Mouse (Mus musculus): Measurements from ENCODE around the gene Tmem176b. TPM values are rescaled to one million over a fixed set of nuclear protein-coding genes. Genes with fewer than 3 reads are reported as not detected.
"Not testable (repeated sequence)": the region's sequence is repeated elsewhere in the genome, so short reads cannot be mapped to it uniquely, and the experiment has no call there.

The Tmem176b gene
- polyA plus RNA-seq, 2 experiments = 107 to 152 TPM

DNA sequence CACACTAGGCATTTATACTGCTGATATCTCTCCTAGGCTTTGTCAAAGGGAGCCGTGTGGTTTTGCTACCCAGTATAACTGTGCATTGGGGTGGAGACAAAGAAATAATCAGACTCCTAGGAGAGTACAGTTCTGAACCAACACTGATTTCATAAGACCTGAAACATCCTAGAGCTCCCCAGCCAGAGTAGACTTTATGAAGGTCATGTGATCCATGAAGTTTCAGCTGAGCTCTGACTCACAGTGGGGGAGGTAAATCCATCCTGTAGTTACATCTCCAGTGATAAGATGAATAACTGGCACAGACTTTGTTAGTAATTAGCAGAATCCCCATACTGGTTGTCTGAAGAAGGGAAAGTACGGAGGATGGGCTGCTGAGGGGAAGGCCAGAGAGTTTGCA, 28.5 kb upstream of the Tmem176b start:
- Histone ChIP-seq H3K36me3 (replicated peaks; ENCODE audit: control insufficient read depth, insufficient read depth, low read depth) (no peaks in the 10 kb centered on the region), H3K4me2 (ENCODE audit: low read depth) (no peak overlapping the region), H3K4me1 (replicated peaks; ENCODE audit: control insufficient read depth in 2 of 2, insufficient read depth in 2 of 2, low read length in 1 of 2) (no peaks in the 10 kb centered on the region), H3K9ac (replicated peaks) (no peak overlapping the region), H3K27me3 (ENCODE audit: control insufficient read depth, insufficient read depth, low read length) (no peaks in the 10 kb centered on the region), H3K4me3 (ENCODE audit: insufficient read depth in 1 of 2, low read depth in 2 of 2, low read length in 2 of 2) (no peak overlapping the region), H3K27ac (no peak overlapping the region), H3K9me3 (ENCODE audit: control insufficient read depth, low read length) (no peaks in the 10 kb centered on the region)
- TF ChIP-seq EP300 (IDR thresholded peaks at IDR 0.05; ENCODE audit: low read depth) (no peak), CTCF (IDR thresholded peaks at IDR 0.05; ENCODE audit: low read depth) (no peak)
- ATAC-seq (ENCODE audit: insufficient read depth) (no peak), DNase-seq (ENCODE audit: low read depth in 3 of 3, low spot score in 3 of 3) (no peak)
- 59% methylated on average over 2 of the region's 2 CpGs for whole genome bisulfite sequencing (ENCODE audit: insufficient replicate concordance)

DNA sequence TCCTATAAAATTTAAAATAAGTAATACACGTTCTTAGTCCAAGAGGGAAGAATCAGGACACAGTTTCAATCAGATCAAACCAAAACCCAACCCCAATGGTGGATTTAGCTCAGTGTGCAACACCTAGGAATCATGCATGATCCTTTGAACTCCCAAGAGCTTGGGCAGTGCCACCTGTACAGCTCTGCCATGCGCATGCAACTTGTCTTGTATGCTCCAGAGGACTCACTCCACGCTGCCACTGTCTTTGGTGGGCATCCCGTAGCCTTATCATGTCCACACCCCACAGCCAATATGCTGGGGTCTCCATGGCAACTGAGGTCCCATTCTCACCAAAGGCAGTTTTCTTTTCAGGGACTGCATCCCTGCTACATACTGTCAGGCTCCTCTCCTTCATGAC, 25.9 kb upstream of the Tmem176b start:
- no peaks in the 10 kb centered on the region for H3K36me3 ChIP-seq (replicated peaks; ENCODE audit: control insufficient read depth, insufficient read depth, low read depth)
- no peaks in the 10 kb centered on the region for H3K9me3 ChIP-seq (ENCODE audit: control insufficient read depth, low read length)
- H3K27ac ChIP-seq = no peak overlapping the region
- ATAC-seq (ENCODE audit: insufficient read depth) (no peak), DNase-seq (ENCODE audit: low read depth in 3 of 3, low spot score in 3 of 3) (no peak)
- H3K9ac ChIP-seq (replicated peaks) = no peak overlapping the region
- no peaks in the 10 kb centered on the region for H3K4me1 ChIP-seq (replicated peaks; ENCODE audit: control insufficient read depth in 2 of 2, insufficient read depth in 2 of 2, low read length in 1 of 2)
- H3K4me2 ChIP-seq (ENCODE audit: low read depth) = no peak overlapping the region
- 42% methylated on average over 4 of the region's 4 CpGs for WGBS (ENCODE audit: insufficient replicate concordance)
- H3K27me3 ChIP-seq (ENCODE audit: control insufficient read depth, insufficient read depth, low read length) = no peaks in the 10 kb centered on the region
- TF ChIP-seq EP300 (IDR thresholded peaks at IDR 0.05; ENCODE audit: low read depth) (no peak), CTCF (IDR thresholded peaks at IDR 0.05; ENCODE audit: low read depth) (no peak)
- no peak overlapping the region for H3K4me3 ChIP-seq (ENCODE audit: insufficient read depth in 1 of 2, low read depth in 2 of 2, low read length in 2 of 2)

GRCm38 (mm10) chr6:48866355-48866950, 25.2 kb upstream of the Tmem176b start:
- H3K27ac ChIP-seq; H3K9me3 ChIP-seq (ENCODE audit: control insufficient read depth, low read length); H3K4me3 ChIP-seq (ENCODE audit: insufficient read depth in 1 of 2, low read depth in 2 of 2, low read length in 2 of 2); H3K36me3 ChIP-seq (replicated peaks; ENCODE audit: control insufficient read depth, insufficient read depth, low read depth); DNase-seq (ENCODE audit: low read depth in 3 of 3, low spot score in 3 of 3); ATAC-seq (ENCODE audit: insufficient read depth); H3K4me1 ChIP-seq (replicated peaks; ENCODE audit: control insufficient read depth in 2 of 2, insufficient read depth in 2 of 2, low read length in 1 of 2); H3K9ac ChIP-seq (replicated peaks); H3K27me3 ChIP-seq (ENCODE audit: control insufficient read depth, insufficient read depth, low read length); H3K4me2 ChIP-seq (ENCODE audit: low read depth): not testable (repeated sequence)
- WGBS (ENCODE audit: insufficient replicate concordance) = 53% methylated on average over 1 of the region's 1 CpGs

- Histone ChIP-seq H3K36me3 (replicated peaks; ENCODE audit: control insufficient read depth, insufficient read depth, low read depth) (no peaks in the 10 kb centered on the region), H3K4me3 (ENCODE audit: insufficient read depth in 1 of 2, low read depth in 2 of 2, low read length in 2 of 2) (no peak overlapping the region), H3K9me3 (ENCODE audit: control insufficient read depth, low read length) (no peaks in the 10 kb centered on the region), H3K4me1 (replicated peaks; ENCODE audit: control insufficient read depth in 2 of 2, insufficient read depth in 2 of 2, low read length in 1 of 2) (no peaks in the 10 kb centered on the region), H3K9ac (replicated peaks) (no peak overlapping the region), H3K27me3 (ENCODE audit: control insufficient read depth, insufficient read depth, low read length) (no peaks in the 10 kb centered on the region), H3K4me2 (ENCODE audit: low read depth) (no peak overlapping the region), H3K27ac (no peak overlapping the region)
- 46% methylated on average over 1 of the region's 1 CpGs for WGBS (ENCODE audit: insufficient replicate concordance)
- TF ChIP-seq CTCF (IDR thresholded peaks at IDR 0.05; ENCODE audit: low read depth) = no peak
- TF ChIP-seq EP300 (IDR thresholded peaks at IDR 0.05; ENCODE audit: low read depth) = no peak
- DNase-seq (ENCODE audit: low read depth in 3 of 3, low spot score in 3 of 3) (no peak), ATAC-seq (ENCODE audit: insufficient read depth) (no peak)
Observed at GRCm38 (mm10) chr6:48865152-48865745, 24.0 kb upstream of the Tmem176b start.

DNA sequence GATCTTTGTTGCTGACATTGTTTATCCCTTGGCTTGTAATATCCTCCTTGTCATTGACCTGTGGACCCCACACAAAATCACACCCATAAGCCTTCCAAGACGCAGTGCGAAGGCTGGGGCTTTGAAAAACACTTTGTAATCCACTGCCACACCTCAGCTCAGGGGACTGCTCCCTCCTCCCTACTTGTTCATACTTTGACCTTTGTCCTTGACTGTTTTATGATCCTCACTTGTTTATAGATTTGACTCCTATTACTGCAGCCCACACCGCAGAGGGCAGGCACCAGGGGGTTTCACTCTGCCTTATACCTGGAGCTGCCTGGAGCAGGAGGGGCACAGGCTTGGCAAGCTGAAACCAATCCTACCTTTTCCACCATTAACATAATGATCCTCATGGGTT, 23.4 kb upstream of the Tmem176b start:
- Histone ChIP-seq H3K4me1 (replicated peaks; ENCODE audit: control insufficient read depth in 2 of 2, insufficient read depth in 2 of 2, low read length in 1 of 2) (no peaks in the 10 kb centered on the region), H3K4me2 (ENCODE audit: low read depth) (no peak overlapping the region), H3K9ac (replicated peaks) (no peak overlapping the region), H3K27ac (no peak overlapping the region), H3K9me3 (ENCODE audit: control insufficient read depth, low read length) (no peaks in the 10 kb centered on the region), H3K4me3 (ENCODE audit: insufficient read depth in 1 of 2, low read depth in 2 of 2, low read length in 2 of 2) (no peak overlapping the region), H3K36me3 (replicated peaks; ENCODE audit: control insufficient read depth, insufficient read depth, low read depth) (no peaks in the 10 kb centered on the region), H3K27me3 (ENCODE audit: control insufficient read depth, insufficient read depth, low read length) (no peaks in the 10 kb centered on the region)
- TF ChIP-seq CTCF (IDR thresholded peaks at IDR 0.05; ENCODE audit: low read depth) (no peak), EP300 (IDR thresholded peaks at IDR 0.05; ENCODE audit: low read depth) (no peak)
- DNase-seq (ENCODE audit: low read depth in 3 of 3, low spot score in 3 of 3) = no peak
- WGBS (ENCODE audit: insufficient replicate concordance) = 63% methylated on average over 3 of the region's 3 CpGs
- ATAC-seq (ENCODE audit: insufficient read depth) = no peak
